Mouse (Mus musculus): ENCODE measurements at regions not wholly inside any gene's neighbourhood (a gene's known extent, or its start where the extent isn't known, plus 50 kb on each side); places are given as distances from the start of the nearest gene placed in this dataset.

GRCm38 (mm10) chr13:80798863-80799817 is 84.0 kb upstream of the Arrdc3 start:
- DNase-seq: no peak

DNA sequence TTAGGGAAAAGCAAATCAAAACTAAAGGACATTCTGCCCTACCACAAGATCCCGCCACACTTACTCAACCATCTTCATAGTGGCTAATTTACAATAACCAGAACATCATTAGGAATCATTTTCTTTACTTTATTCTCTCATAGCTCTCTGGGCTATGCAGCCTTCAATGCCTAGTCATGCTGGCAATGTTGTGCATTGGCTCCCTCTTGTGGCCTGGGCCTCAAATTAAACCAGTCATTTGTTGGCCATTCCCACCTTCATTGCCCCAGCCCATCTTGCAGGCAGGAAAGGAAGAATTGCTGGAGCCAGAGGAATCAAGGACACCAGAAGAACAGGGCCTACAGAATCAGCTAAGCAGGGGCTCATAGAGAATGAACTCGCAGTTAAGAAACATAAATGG is 77.0 kb upstream of the Arrdc3 start:
- peak; percentile 56 to 69 for DNase-seq

GRCm38 (mm10) chr13:80827037-80827471 is 56.1 kb upstream of the Arrdc3 start:
- DNase-seq: no peak

Data from adrenal gland, postnatal 36 days (tissue).